Mouse (Mus musculus) lung, embryonic 16.5 days (tissue): ENCODE measurements around the gene Psmb1. TPM values are rescaled to one million over a fixed set of nuclear protein-coding genes. Genes with fewer than 3 reads are reported as not detected.
A peak's percentile ranks its signal among the peaks of the same experiment; 100 is the strongest.

Experiments
- ATAC-seq: fragments of 200-750 bp; cut with Nextera tagmentation; 2 replicates; pipeline ENCODE4 v1.8.0; 2017; ENCODE audit warnings: low read depth, mild to moderate bottlenecking, moderate library complexity
- H3K27ac ChIP-seq: fragments of 300-500 bp; sonication (generic); 2 replicates; pipeline ENCODE4 v1.5.1; 2014; ENCODE audit warnings: mild to moderate bottlenecking, control low read depth, low read length
- H3K27me3 ChIP-seq: fragments of 300-500 bp; sonication (generic); 2 replicates; pipeline ENCODE4 v1.6.1; 2014; ENCODE audit warnings: low read depth, low read length, mixed read lengths; ENCODE audit not compliant: control insufficient read depth, insufficient read depth
- H3K36me3 ChIP-seq: fragments of 300-500 bp; sonication (generic); 2 replicates; pipeline ENCODE4 v1.6.1; 2014; ENCODE audit warnings: low read length; ENCODE audit not compliant: control insufficient read depth, insufficient read depth
- H3K4me1 ChIP-seq: fragments of 300-500 bp; sonication (generic); replicated peaks from 2 replicates; pipeline ENCODE4 v1.6.1; 2014; ENCODE audit warnings: low read length, mixed read lengths; ENCODE audit not compliant: control insufficient read depth, insufficient read depth
- H3K4me2 ChIP-seq: fragments of 300-500 bp; sonication (generic); 2 replicates; pipeline ENCODE4 v1.6.1; 2014; ENCODE audit warnings: low read depth, low read length, control low read depth
- H3K4me3 ChIP-seq: fragments of 300-500 bp; sonication (generic); 2 replicates; pipeline ENCODE4 v1.5.1; 2014; ENCODE audit warnings: mild to moderate bottlenecking, low read length, control low read depth
- H3K9ac ChIP-seq: fragments of 300-500 bp; sonication (generic); 2 replicates; pipeline ENCODE4 v1.6.1; 2014; ENCODE audit warnings: low read length, control low read depth
- H3K9me3 ChIP-seq: fragments of 300-500 bp; sonication (generic); 2 replicates; pipeline ENCODE4 v1.6.1; 2016; ENCODE audit warnings: low read length; ENCODE audit not compliant: control insufficient read depth
- WGBS: fragments of 180-500 bp; shearing (Covaris S2); extraction: QIAGEN DNeasy Blood & Tissue Kit; methylation state at CpG from one replicate; pipeline ENCODE4 v1.1.7; 2014; 5-methylcytosine and 5-hydroxymethylcytosine counted together
- polyA plus RNA-seq: library from polyadenylated mRNA; unstranded; fragments of >200 nt; fragmentation: Nextera tagmentation; extraction: Ambion mirVana; gene quantifications from 2 replicates; pipeline ENCODE4 v1.2.1, GENCODE M21; 2015

The Psmb1 gene
- polyA plus RNA-seq, 1 experiment from 2014 or later = 250 TPM

- no peak for ATAC-seq
- Histone ChIP-seq H3K9me3 (no peaks in the 10 kb centered on the region), H3K27ac (0 out of 2 replicates have a peak overlapping the region, but pooled peaks have one; percentile 88), H3K27me3 (no peaks in the 10 kb centered on the region), H3K4me3 (peak overlapping the region; percentile 86), H3K9ac (peak overlapping the region; percentile 91), H3K4me1 (peaks cover 10% of the 10 kb centered on the region), H3K36me3 (peaks cover 8% of the 10 kb centered on the region), H3K4me2 (peak overlapping the region; percentile 83)
- 39% methylated on average over 3 of the region's 3 CpGs for WGBS
Measured at GRCm38 (mm10) chr17:15527811-15528136, 28.2 kb upstream of the Psmb1 start.

GRCm38 (mm10) chr17:15526986-15527810, 27.6 kb upstream of the Psmb1 start, which contains the start of gene Pdcd2:
Pdcd2 (minus strand) TSS chr17:15527301.
- WGBS = under 1% methylated on average over 51 of the region's 55 CpGs
- peak within 1 kb of the TSS; percentile 86 for H3K4me3 ChIP-seq

GRCm38 (mm10) chr17:15526304-15526703, 26.8 kb upstream of the Psmb1 start:
- WGBS = 11% methylated on average over 10 of the region's 10 CpGs

More at GRCm38 (mm10) chr17:15526986-15527810, 27.6 kb upstream of the Psmb1 start, which contains the start of gene Pdcd2:
- H3K9me3 ChIP-seq = no peaks in the 10 kb centered on the region
- ATAC-seq = peak; percentile 100
- peak within 1 kb of the TSS; percentile 88 for H3K27ac ChIP-seq
- H3K4me1 ChIP-seq = peaks cover 10% of the 10 kb centered on the region
- peak within 1 kb of the TSS; percentile 83 for H3K4me2 ChIP-seq
- H3K27me3 ChIP-seq = no peaks in the 10 kb centered on the region
- peak within 1 kb of the TSS; percentile 91 for H3K9ac ChIP-seq
- H3K36me3 ChIP-seq = peaks cover 9% of the 10 kb centered on the region

GRCm38 (mm10) chr17:15518766-15519165, 19.2 kb upstream of the Psmb1 start:
- Histone ChIP-seq H3K4me1 (no peaks in the 10 kb centered on the region), H3K27me3 (no peaks in the 10 kb centered on the region), H3K4me2 (no peak overlapping the region), H3K36me3 (peaks cover 46% of the 10 kb centered on the region), H3K4me3 (no peak overlapping the region), H3K9ac (no peak overlapping the region), H3K9me3 (no peaks in the 10 kb centered on the region), H3K27ac (no peak overlapping the region)
- no peak for ATAC-seq
- WGBS = 96% methylated on average over 1 of the region's 1 CpGs

More at GRCm38 (mm10) chr17:15526304-15526703, 26.8 kb upstream of the Psmb1 start:
- no peak for ATAC-seq
- Histone ChIP-seq H3K27ac (no peak overlapping the region), H3K4me3 (peak overlapping the region; percentile 86), H3K9me3 (no peaks in the 10 kb centered on the region), H3K9ac (peak overlapping the region; percentile 91), H3K4me2 (peak overlapping the region; percentile 83), H3K27me3 (no peaks in the 10 kb centered on the region), H3K4me1 (peaks cover 10% of the 10 kb centered on the region), H3K36me3 (peaks cover 16% of the 10 kb centered on the region)

- no peak overlapping the region for H3K9ac ChIP-seq
- no peak overlapping the region for H3K4me3 ChIP-seq
- H3K4me2 ChIP-seq = no peak overlapping the region
- ATAC-seq = no peak
- no peaks in the 10 kb centered on the region for H3K27me3 ChIP-seq
- H3K27ac ChIP-seq = no peak overlapping the region
- WGBS = 94% methylated on average over 5 of the region's 5 CpGs
- H3K4me1 ChIP-seq = no peaks in the 10 kb centered on the region
- no peaks in the 10 kb centered on the region for H3K9me3 ChIP-seq
- H3K36me3 ChIP-seq = peaks cover 50% of the 10 kb centered on the region
Measured at GRCm38 (mm10) chr17:15518186-15518585, 18.6 kb upstream of the Psmb1 start.

GRCm38 (mm10) chr17:15517776-15518175, 18.2 kb upstream of the Psmb1 start:
- ATAC-seq = no peak
- Histone ChIP-seq H3K27ac (no peak overlapping the region), H3K4me1 (no peaks in the 10 kb centered on the region), H3K36me3 (peaks cover 48% of the 10 kb centered on the region), H3K27me3 (no peaks in the 10 kb centered on the region), H3K4me3 (no peak overlapping the region), H3K4me2 (no peak overlapping the region), H3K9me3 (no peaks in the 10 kb centered on the region), H3K9ac (no peak overlapping the region)
- WGBS = 65% methylated on average over 5 of the region's 5 CpGs

- H3K4me2 ChIP-seq = no peak overlapping the region
- no peak for ATAC-seq
- H3K4me3 ChIP-seq = no peak overlapping the region
- no peak overlapping the region for H3K27ac ChIP-seq
- no peaks in the 10 kb centered on the region for H3K4me1 ChIP-seq
- no peaks in the 10 kb centered on the region for H3K9me3 ChIP-seq
- 94% methylated on average over 2 of the region's 2 CpGs for WGBS
- H3K27me3 ChIP-seq = no peaks in the 10 kb centered on the region
- no peak overlapping the region for H3K9ac ChIP-seq
- peaks cover 68% of the 10 kb centered on the region for H3K36me3 ChIP-seq
Measured at GRCm38 (mm10) chr17:15510694-15511093, 11.1 kb upstream of the Psmb1 start.

GRCm38 (mm10) chr17:15498753-15499113, 818 bp downstream of the Psmb1 start:
- Histone ChIP-seq H3K4me1 (peaks cover 26% of the 10 kb centered on the region), H3K27ac (peak overlapping the region; percentile 88), H3K36me3 (peaks cover 9% of the 10 kb centered on the region; the same call in 1 of the 2 replicates), H3K9ac (peak overlapping the region; percentile 86; the same call in 1 of the 2 replicates), H3K4me3 (peak overlapping the region; percentile 78), H3K9me3 (no peaks in the 10 kb centered on the region), H3K4me2 (peak overlapping the region; percentile 74), H3K27me3 (no peaks in the 10 kb centered on the region)
- 39% methylated on average over 7 of the region's 7 CpGs for whole genome bisulfite sequencing
- no peak for ATAC-seq

GRCm38 (mm10) chr17:15497882-15498752, 1.4 kb downstream of the Psmb1 start:
- Histone ChIP-seq H3K4me1 (peaks cover 26% of the 10 kb centered on the region), H3K9me3 (no peaks in the 10 kb centered on the region), H3K36me3 (peaks cover 7% of the 10 kb centered on the region; the same call in 1 of the 2 replicates), H3K9ac (peak overlapping the region; percentile 86), H3K27ac (peak overlapping the region; percentile 94), H3K4me3 (peak overlapping the region; percentile 78), H3K4me2 (peak overlapping the region; percentile 74), H3K27me3 (no peaks in the 10 kb centered on the region)
- under 1% methylated on average over 50 of the region's 50 CpGs for WGBS
- ATAC-seq = peak; percentile 94
